Mouse (Mus musculus) embryonic facial prominence, embryonic 15.5 days (tissue): Measurements from ENCODE around the gene Dner. TPM values are rescaled to one million over a fixed set of nuclear protein-coding genes. Genes with fewer than 3 reads are reported as not detected.
"Not testable (repeated sequence)": the region's sequence is repeated elsewhere in the genome, so short reads cannot be mapped to it uniquely, and the experiment has no call there.

Experiments used
- ATAC-seq: fragments of 200-750 bp; cut with Nextera tagmentation; 2 replicates; pipeline ENCODE4 v1.8.0; 2017; ENCODE audit warnings: low read depth, moderate TSS enrichment; ENCODE audit not compliant: insufficient number of reproducible peaks, low FRiP score, low TSS enrichment
- H3K27ac ChIP-seq: fragments of 300-500 bp; sonication (generic); replicated peaks from 2 replicates; pipeline ENCODE4 v1.5.1; 2015; ENCODE audit warnings: mild to moderate bottlenecking, inconsistent platforms
- H3K27me3 ChIP-seq: fragments of 300-500 bp; sonication (generic); 2 replicates; pipeline ENCODE4 v1.6.1; 2015; ENCODE audit warnings: inconsistent platforms
- H3K36me3 ChIP-seq: fragments of 300-500 bp; sonication (generic); 2 replicates; pipeline ENCODE4 v1.6.1; 2015; ENCODE audit warnings: mild to moderate bottlenecking, inconsistent platforms
- H3K4me1 ChIP-seq: fragments of 300-500 bp; sonication (generic); 2 replicates; pipeline ENCODE4 v1.6.1; 2015; ENCODE audit warnings: inconsistent platforms
- H3K4me2 ChIP-seq: fragments of 300-500 bp; sonication (generic); replicated peaks from 2 replicates; pipeline ENCODE4 v1.6.1; 2015; ENCODE audit warnings: mild to moderate bottlenecking, inconsistent platforms
- H3K4me3 ChIP-seq: fragments of 300-500 bp; sonication (generic); replicated peaks from 2 replicates; pipeline ENCODE4 v1.5.1; 2015; ENCODE audit warnings: mild to moderate bottlenecking, inconsistent platforms
- H3K9ac ChIP-seq: fragments of 300-500 bp; sonication (generic); 2 replicates; pipeline ENCODE4 v1.6.1; 2015; ENCODE audit warnings: inconsistent platforms
- H3K9me3 ChIP-seq: fragments of 300-500 bp; sonication (generic); replicated peaks from 2 replicates; pipeline ENCODE4 v1.6.1; 2016; ENCODE audit warnings: inconsistent platforms
- WGBS: fragments of 180-500 bp; shearing (Covaris S2); methylation state at CpG from one replicate; pipeline ENCODE4 v1.1.7; 2015; 5-methylcytosine and 5-hydroxymethylcytosine counted together
- microRNA-seq: library from miRNA; unstranded; fragments of <30 nt; microRNA quantifications from one replicate; pipeline ENCODE4, GENCODE M21; 2016; ENCODE audit warnings: borderline number of aligned reads
- polyA plus RNA-seq: library from polyadenylated mRNA; unstranded; fragments of >200 nt; fragmentation: Nextera tagmentation; extraction: Ambion mirVana; gene quantifications from 2 replicates; pipeline ENCODE4 v1.2.1, GENCODE M21; 2015

The Dner gene
- polyA plus RNA-seq, 1 experiment from 2014 or later: 7.5 TPM

- H3K4me1 ChIP-seq: no peaks in the 10 kb centered on the region
- H3K9me3 ChIP-seq: no peaks in the 10 kb centered on the region
- no peak overlapping the region for H3K27ac ChIP-seq
- no peak for ATAC-seq
- H3K4me3 ChIP-seq: no peak overlapping the region
- no peak overlapping the region for H3K9ac ChIP-seq
- H3K4me2 ChIP-seq: no peak overlapping the region
- 87% methylated on average over 5 of the region's 5 CpGs for WGBS
- no peaks in the 10 kb centered on the region for H3K27me3 ChIP-seq
- H3K36me3 ChIP-seq: no peaks in the 10 kb centered on the region
Observed at GRCm38 (mm10) chr1:84357216-84357615, 338.8 kb downstream of the Dner start.

GRCm38 (mm10) chr1:84350262-84350661, 345.8 kb downstream of the Dner start:
- no peaks in the 10 kb centered on the region for H3K27me3 ChIP-seq
- WGBS: 91% methylated on average over 2 of the region's 2 CpGs

GRCm38 (mm10) chr1:84347796-84348476, 348.1 kb downstream of the Dner start:
- Histone ChIP-seq H3K4me1 (no peaks in the 10 kb centered on the region), H3K27me3 (no peaks in the 10 kb centered on the region), H3K27ac (no peak overlapping the region), H3K36me3 (no peaks in the 10 kb centered on the region), H3K4me3 (no peak overlapping the region), H3K9ac (no peak overlapping the region), H3K9me3 (no peaks in the 10 kb centered on the region), H3K4me2 (no peak overlapping the region)
- WGBS: 73% methylated on average over 3 of the region's 3 CpGs
- no peak for ATAC-seq

More at GRCm38 (mm10) chr1:84350262-84350661, 345.8 kb downstream of the Dner start:
- Histone ChIP-seq H3K4me2 (no peak overlapping the region), H3K4me1 (no peaks in the 10 kb centered on the region), H3K9me3 (no peaks in the 10 kb centered on the region), H3K27ac (no peak overlapping the region), H3K4me3 (no peak overlapping the region), H3K36me3 (no peaks in the 10 kb centered on the region), H3K9ac (no peak overlapping the region)
- no peak for ATAC-seq

GRCm38 (mm10) chr1:84332797-84333196, 363.2 kb downstream of the Dner start:
- H3K36me3 ChIP-seq, H3K4me2 ChIP-seq, H3K4me3 ChIP-seq, H3K27me3 ChIP-seq, H3K27ac ChIP-seq, ATAC-seq, H3K9ac ChIP-seq, H3K4me1 ChIP-seq, H3K9me3 ChIP-seq: not testable (repeated sequence)
- 52% methylated on average over 3 of the region's 3 CpGs for WGBS

- not testable (repeated sequence) for H3K9ac ChIP-seq, H3K9me3 ChIP-seq, H3K36me3 ChIP-seq, H3K4me3 ChIP-seq, ATAC-seq, H3K4me1 ChIP-seq, H3K4me2 ChIP-seq, H3K27me3 ChIP-seq, H3K27ac ChIP-seq
- 86% methylated on average over 12 of the region's 12 CpGs for WGBS
Observed at GRCm38 (mm10) chr1:84331861-84332260, 364.2 kb downstream of the Dner start.

- Histone ChIP-seq H3K9me3 (no peaks in the 10 kb centered on the region), H3K27ac (no peak overlapping the region), H3K4me1 (no peaks in the 10 kb centered on the region), H3K27me3 (no peaks in the 10 kb centered on the region), H3K36me3 (no peaks in the 10 kb centered on the region), H3K4me2 (no peak overlapping the region), H3K4me3 (no peak overlapping the region), H3K9ac (no peak overlapping the region)
- no peak for ATAC-seq
- 32% methylated on average over 3 of the region's 3 CpGs for WGBS
Observed at GRCm38 (mm10) chr1:84325309-84325708, 370.7 kb downstream of the Dner start.

- Histone ChIP-seq H3K4me1 (no peaks in the 10 kb centered on the region), H3K9me3 (no peaks in the 10 kb centered on the region), H3K27ac (no peak overlapping the region), H3K36me3 (no peaks in the 10 kb centered on the region), H3K27me3 (no peaks in the 10 kb centered on the region), H3K4me2 (no peak overlapping the region), H3K4me3 (no peak overlapping the region), H3K9ac (no peak overlapping the region)
- WGBS: 53% methylated on average over 4 of the region's 4 CpGs
- no peak for ATAC-seq
Observed at GRCm38 (mm10) chr1:84321327-84321726, 374.7 kb downstream of the Dner start.

Small RNA genes lying within 50 kb of the gene (microRNA-seq; reads per million reads assigned to microRNA genes)
- gene Mir5126: 5.2 reads per million, percentile 21 among the genes with 10 or more reads in this experiment

Other genes starting within 250 kb of the Dner start
- gene Fbxo36, start 143.6 kb upstream of the Dner start, polyA plus RNA-seq: 21.1 and 28.9 TPM in 2 replicates
- gene Trip12, start 144.3 kb upstream of the Dner start, polyA plus RNA-seq: 56.5 and 62.1 TPM in 2 replicates
- gene Slc16a14, start 238.9 kb upstream of the Dner start, polyA plus RNA-seq: 0.51 and 1.0 TPM in 2 replicates